Mouse (Mus musculus) liver, adult (tissue): ENCODE measurements around the gene Moap1.

ENCODE experiments used
- GATA4 ChIP-seq: IDR thresholded peaks from 2 replicates; pipeline ENCODE4 v1.6.1; 2014; ENCODE audit warnings: mild to moderate bottlenecking, low read length; ENCODE audit not compliant: insufficient replicate concordance

Gene Moap1

GRCm38 (mm10) chr12:102704457-102705198 lies 38.8 kb downstream of the Moap1 start, which contains the start of gene Itpk1:
Itpk1 (minus strand) TSS chr12:102704930.
- no peak for TF ChIP-seq GATA4

GRCm38 (mm10) chr12:102703921-102704408 lies 39.5 kb downstream of the Moap1 start:
- no peak for TF ChIP-seq GATA4

DNA sequence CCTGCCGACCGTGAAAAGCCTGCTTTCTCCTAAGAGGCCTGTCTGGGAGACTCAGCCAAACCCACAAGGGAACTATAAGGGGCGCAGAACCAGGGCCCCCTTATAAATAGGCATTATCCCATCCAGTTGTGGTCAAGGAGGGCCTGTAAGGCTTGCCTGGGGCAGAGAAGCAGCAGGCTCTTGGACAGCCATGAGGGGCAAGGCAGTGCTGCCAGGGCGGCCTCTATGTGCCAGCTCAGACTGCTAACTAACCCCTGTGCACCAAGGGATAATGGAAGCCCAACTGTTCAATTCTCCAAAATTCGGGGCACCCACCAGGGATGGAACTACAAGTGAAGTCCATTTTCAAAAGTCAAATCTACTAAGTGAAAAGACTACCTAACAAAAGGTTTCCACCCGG lies 40.0 kb downstream of the Moap1 start:
- TF ChIP-seq GATA4: no peak

DNA sequence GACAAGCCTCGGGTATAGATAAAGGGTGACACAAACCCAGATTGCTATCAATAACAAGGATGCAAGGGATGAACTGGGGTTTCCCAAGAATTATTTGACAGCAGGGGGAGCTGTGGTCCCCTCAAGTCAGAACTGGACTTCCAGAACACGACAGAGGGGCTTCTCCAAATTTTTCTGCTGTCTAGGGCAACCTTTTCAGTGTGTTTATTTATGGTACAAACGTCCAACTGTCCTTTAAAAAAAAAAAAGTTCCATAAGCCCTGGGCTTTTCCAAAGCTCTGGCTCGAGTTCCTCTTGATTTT lies 40.4 kb downstream of the Moap1 start:
- peak; percentile 46; the same call in 1 of the 2 replicates for TF ChIP-seq GATA4

- no peak for TF ChIP-seq GATA4
Observed at GRCm38 (mm10) chr12:102702356-102703110, 40.9 kb downstream of the Moap1 start.

- TF ChIP-seq GATA4: no peak
Observed at GRCm38 (mm10) chr12:102701691-102702207, 41.7 kb downstream of the Moap1 start.

- TF ChIP-seq GATA4: no peak
Observed at GRCm38 (mm10) chr12:102700453-102700852, 43.0 kb downstream of the Moap1 start.

DNA sequence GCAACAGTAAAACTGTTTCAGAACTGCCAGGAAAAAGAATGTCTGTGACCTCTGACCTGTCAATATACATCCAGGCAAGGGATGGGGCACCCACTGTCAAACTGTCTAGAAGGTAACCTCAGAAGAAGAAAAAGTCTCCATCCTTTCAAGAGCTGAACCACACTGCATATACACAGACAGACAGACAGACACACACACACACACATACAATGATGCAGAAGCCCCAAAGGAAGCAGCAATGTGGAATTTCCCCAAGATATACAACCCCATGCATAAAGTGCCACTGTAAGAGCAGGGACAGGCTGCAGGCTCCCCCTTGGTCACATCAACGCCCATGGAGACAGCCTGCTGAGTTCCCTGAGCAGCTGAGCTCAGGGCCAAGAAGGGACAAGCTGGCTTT lies 44.3 kb downstream of the Moap1 start:
- no peak for TF ChIP-seq GATA4

DNA sequence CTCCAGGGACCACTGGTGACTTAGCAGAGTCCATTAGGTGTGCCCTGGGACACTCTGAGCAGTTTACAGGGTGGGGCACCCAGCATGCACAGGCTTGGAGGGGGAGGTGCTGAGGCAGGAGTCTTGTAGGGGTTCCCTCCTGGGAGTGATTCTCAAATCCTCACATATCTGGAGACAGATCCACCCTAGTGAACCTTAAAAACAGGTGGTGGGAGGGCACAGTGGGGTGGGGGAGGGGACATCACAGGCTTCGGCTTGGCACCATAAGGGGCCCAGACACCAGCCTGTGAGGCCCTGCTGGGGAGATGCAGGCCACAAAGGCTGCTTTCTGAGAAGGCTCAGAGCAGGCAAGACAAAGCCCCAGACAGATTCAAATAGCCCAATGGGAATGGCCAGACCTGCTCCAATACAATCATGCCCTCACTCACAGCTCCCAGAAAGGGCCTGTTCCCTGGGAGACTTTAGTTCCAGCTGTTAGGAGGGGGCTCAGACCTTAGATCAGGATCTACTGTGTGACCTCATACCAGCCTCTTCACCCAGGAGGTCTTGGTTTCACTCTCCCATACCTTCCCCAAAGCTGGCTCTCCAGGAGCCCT lies 45.3 kb downstream of the Moap1 start:
- TF ChIP-seq GATA4: no peak

DNA sequence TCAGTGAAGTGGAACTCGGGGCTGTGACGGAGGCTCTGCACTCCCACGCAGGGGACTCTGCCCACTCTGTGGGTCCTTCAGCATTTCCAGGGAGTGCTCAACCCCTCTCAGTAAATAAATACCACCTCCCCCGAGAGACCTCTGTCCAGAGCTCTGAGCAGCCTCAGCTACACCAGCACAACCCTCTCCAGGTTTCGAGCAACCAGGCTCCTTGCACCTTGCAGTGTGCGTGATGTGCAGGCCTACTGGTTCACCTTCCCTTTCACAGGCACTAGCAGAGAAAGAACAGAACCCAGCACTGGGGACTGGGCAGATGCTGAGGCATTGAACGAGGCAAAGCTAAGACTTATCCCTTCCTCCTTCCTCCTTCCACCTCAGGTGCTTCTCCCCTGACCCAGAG lies 46.1 kb downstream of the Moap1 start:
- no peak for TF ChIP-seq GATA4

- TF ChIP-seq GATA4: no peak
Observed at GRCm38 (mm10) chr12:102696635-102697354, 46.7 kb downstream of the Moap1 start.

DNA sequence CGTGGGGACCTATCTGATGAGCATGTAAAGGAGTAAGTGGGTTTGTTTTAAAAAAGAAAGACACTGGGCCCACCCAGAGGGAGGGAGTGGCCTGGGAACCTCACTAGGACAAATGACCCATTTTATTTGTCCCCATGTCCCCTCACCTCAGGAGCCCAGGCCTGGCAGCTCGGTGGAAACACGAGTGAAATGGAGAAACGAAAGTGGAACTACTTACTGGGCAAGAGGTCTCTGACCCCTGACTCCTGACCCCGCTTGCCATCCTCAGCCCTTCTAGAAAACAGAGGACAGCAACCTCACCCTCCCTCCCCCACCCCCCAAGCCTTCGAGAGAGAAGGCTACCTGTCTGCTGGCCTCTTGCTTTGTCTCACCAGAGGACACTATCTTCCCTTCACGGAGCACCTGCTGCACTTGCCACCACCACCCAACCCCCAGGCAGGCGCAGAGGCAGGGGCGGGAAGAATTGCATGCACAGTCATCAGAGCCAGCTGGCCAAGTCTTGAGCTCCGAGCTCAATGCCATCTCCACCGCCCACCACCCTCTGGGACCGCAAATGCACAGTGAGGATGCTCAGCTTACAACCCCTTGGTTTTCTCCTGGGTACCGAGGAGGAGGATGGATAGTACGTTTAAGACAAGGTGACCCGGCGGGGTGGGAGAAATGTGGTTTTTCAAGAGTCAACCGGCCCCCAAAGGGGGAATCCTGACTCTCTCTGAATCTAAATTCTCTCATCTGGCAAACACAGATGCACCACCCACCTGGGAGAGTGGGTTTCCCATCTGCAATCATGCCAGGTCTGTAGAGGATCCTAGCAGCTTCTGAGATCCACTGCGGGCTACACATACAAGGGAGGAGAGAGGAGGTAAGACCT lies 47.9 kb downstream of the Moap1 start:
- no peak for TF ChIP-seq GATA4
